8 mouse cellular contexts compared by ENCODE assay signal in genomic region chr10:80159561-80160454, GRCm38 (mm10). TPM values are rescaled to one million over a fixed set of nuclear protein-coding genes. Genes with fewer than 3 reads are reported as not detected.
DNase-seq lines count a peak whose midpoint lies in the region; ATAC-seq and TF ChIP-seq lines count a peak whose summit lies in the region.

No protein-coding gene starts in this region.

- ATAC-seq in common myeloid progenitor, adult 5-6 weeks (replicated peaks; ENCODE audit: low read depth, poor library complexity, severe bottlenecking): peak; percentile 78
- peak; percentile 84 for ATAC-seq in megakaryocyte progenitor cell, adult 5-6 weeks (replicated peaks; ENCODE audit: poor library complexity)

- peak; percentile 98 for DNase-seq in ZHBTc4 (ENCODE audit: low read depth, low spot score)
- DNase-seq in gastrocnemius, adult 2 months: peak; percentile 98
- DNase-seq in hindlimb bud, embryonic 11.5 days (ENCODE audit: extremely low spot score, low read depth, low spot score): peak; percentile 96
- DNase-seq in left cerebral cortex, adult 9 months (ENCODE audit: low spot score in 2 of 2): peak; percentile 99
- DNase-seq in right cerebral cortex, postnatal 14 days: peak; percentile 99
- DNase-seq in urinary bladder, postnatal 36 days (ENCODE audit: low spot score in 2 of 2): peak; percentile 98 to 99

- intact Hi-C loops in gastrocnemius, adult 2 months (cut with DNase I): no loop called here

- H3K27ac ChIP-seq in gastrocnemius, adult 2 months: peak overlapping the region; percentile 93

- TF ChIP-seq CTCF in gastrocnemius, adult 2 months (IDR thresholded peaks at IDR 0.05): no peak

- peak overlapping the region; percentile 73 for H3K4me3 ChIP-seq in gastrocnemius, adult 2 months

RNA-seq across cellular contexts. Expression of gene Cirbp, which starts 6.0 kb away (rescaled TPM):
- 60.0 and 65.6 TPM in 2 replicates for total RNA-seq in common myeloid progenitor, adult 5-6 weeks (2017)
- 10 to 100 TPM; 22.1 to 30.7 TPM for total RNA-seq in gastrocnemius, adult 2 months (2021)
- 16.1 and 18.4 TPM in 2 replicates for total RNA-seq in megakaryocyte progenitor cell, adult 5-6 weeks (2015)
- total RNA-seq in megakaryocyte progenitor cell, adult 5-6 weeks (2017): 35.4 and 60.4 TPM in 2 replicates

RNA-seq across cellular contexts. Expression of gene Midn, which starts 11.7 kb away (rescaled TPM):
- 15.8 and 18.4 TPM in 2 replicates for total RNA-seq in common myeloid progenitor, adult 5-6 weeks (2017)
- 10 to 100 TPM; 34.3 to 39.8 TPM for total RNA-seq in gastrocnemius, adult 2 months (2021)
- total RNA-seq in megakaryocyte progenitor cell, adult 5-6 weeks (2015): 21.4 and 22.2 TPM in 2 replicates
- 12.7 and 17.9 TPM in 2 replicates for total RNA-seq in megakaryocyte progenitor cell, adult 5-6 weeks (2017)

RNA-seq across cellular contexts. Expression of gene 1600002K03Rik, which starts 12.9 kb away (rescaled TPM):
- 7.8 and 15.6 TPM in 2 replicates for total RNA-seq in common myeloid progenitor, adult 5-6 weeks (2017)
- 1 to 10 TPM; 6.6 to 7.1 TPM for total RNA-seq in gastrocnemius, adult 2 months (2021)
- total RNA-seq in megakaryocyte progenitor cell, adult 5-6 weeks (2015): 17.2 and 18.2 TPM in 2 replicates
- 13.4 and 13.5 TPM in 2 replicates for total RNA-seq in megakaryocyte progenitor cell, adult 5-6 weeks (2017)

RNA-seq across cellular contexts. Expression of gene Cbarp, which starts 19.2 kb away (rescaled TPM):
- total RNA-seq in common myeloid progenitor, adult 5-6 weeks (2017): 0.41 and 0.73 TPM in 2 replicates
- 1 to 10 TPM; 1.8 to 2.3 TPM for total RNA-seq in gastrocnemius, adult 2 months (2021)
- 3.8 and 4.8 TPM in 2 replicates for total RNA-seq in megakaryocyte progenitor cell, adult 5-6 weeks (2015)
- total RNA-seq in megakaryocyte progenitor cell, adult 5-6 weeks (2017): 2.0 and 2.2 TPM in 2 replicates

RNA-seq across cellular contexts. Expression of gene Efna2, which starts 19.5 kb away (rescaled TPM):
- total RNA-seq in common myeloid progenitor, adult 5-6 weeks (2017): not detected in 2 replicates
- total RNA-seq in gastrocnemius, adult 2 months (2021): under 1 TPM; 0.23 to 0.73 TPM
- 0.54 TPM in 1 of 2 replicates, not detected in the other for total RNA-seq in megakaryocyte progenitor cell, adult 5-6 weeks (2015)
- 0.37 TPM in 1 of 2 replicates, not detected in the other for total RNA-seq in megakaryocyte progenitor cell, adult 5-6 weeks (2017)

Comparison
In these comparisons a context has a peak if more than half of its experiments do, and no peak if none do; other contexts are left out.
1. Peak in every context shown above with its lines: DNase-seq, ATAC-seq, H3K4me3 ChIP-seq and H3K27ac ChIP-seq.